Mouse (Mus musculus) forebrain, embryonic 16.5 days (tissue): ENCODE results near the gene Unc80. TPM values are rescaled to one million over a fixed set of nuclear protein-coding genes. Genes with fewer than 3 reads are reported as not detected.
A peak's percentile ranks its signal among the peaks of the same experiment; 100 is the strongest.

ENCODE experiments used
- ATAC-seq: fragments of 200-750 bp; cut with Nextera tagmentation; 2 replicates; pipeline ENCODE4 v1.8.0; 2017; ENCODE audit warnings: mild to moderate bottlenecking, moderate library complexity
- H3K27ac ChIP-seq: fragments of 300-500 bp; sonication (generic); 2 replicates; pipeline ENCODE4 v1.5.1; 2014; ENCODE audit warnings: low read length, control low read depth
- H3K27me3 ChIP-seq: fragments of 300-500 bp; sonication (generic); replicated peaks from 2 replicates; pipeline ENCODE4 v1.6.1; 2014; ENCODE audit warnings: low read length; ENCODE audit not compliant: control insufficient read depth, insufficient read depth
- H3K36me3 ChIP-seq: fragments of 300-500 bp; sonication (generic); 2 replicates; pipeline ENCODE4 v1.6.1; 2014; ENCODE audit not compliant: control insufficient read depth, insufficient read depth
- H3K4me1 ChIP-seq: fragments of 300-500 bp; sonication (generic); replicated peaks from 2 replicates; pipeline ENCODE4 v1.6.1; 2014; ENCODE audit warnings: low read length; ENCODE audit not compliant: control insufficient read depth, insufficient read depth
- H3K4me2 ChIP-seq: fragments of 300-500 bp; sonication (generic); 2 replicates; pipeline ENCODE4 v1.6.1; 2014; ENCODE audit warnings: mild to moderate bottlenecking, low read length, control low read depth
- H3K4me3 ChIP-seq: fragments of 300-500 bp; sonication (generic); replicated peaks from 2 replicates; pipeline ENCODE4 v1.5.1; 2014; ENCODE audit warnings: mild to moderate bottlenecking, low read length, control low read depth
- H3K9ac ChIP-seq: fragments of 300-500 bp; sonication (generic); replicated peaks from 2 replicates; pipeline ENCODE4 v1.6.1; 2014; ENCODE audit warnings: low read depth, low read length, control low read depth
- H3K9me3 ChIP-seq: fragments of 300-500 bp; sonication (generic); 2 replicates; pipeline ENCODE4 v1.6.1; 2016; ENCODE audit warnings: low read length; ENCODE audit not compliant: control insufficient read depth
- WGBS: fragments of 180-500 bp; shearing (Covaris S2); extraction: QIAGEN DNeasy Blood & Tissue Kit; methylation state at CpG from one replicate; pipeline ENCODE4 v1.1.7; 2014; 5-methylcytosine and 5-hydroxymethylcytosine counted together
- polyA plus RNA-seq: library from polyadenylated mRNA; unstranded; fragments of >200 nt; fragmentation: Nextera tagmentation; extraction: Ambion mirVana; gene quantifications from 2 replicates; pipeline ENCODE4 v1.2.1, GENCODE M21; 2015

Gene Unc80
- polyA plus RNA-seq, 1 experiment from 2014 or later: 4.6 TPM

DNA sequence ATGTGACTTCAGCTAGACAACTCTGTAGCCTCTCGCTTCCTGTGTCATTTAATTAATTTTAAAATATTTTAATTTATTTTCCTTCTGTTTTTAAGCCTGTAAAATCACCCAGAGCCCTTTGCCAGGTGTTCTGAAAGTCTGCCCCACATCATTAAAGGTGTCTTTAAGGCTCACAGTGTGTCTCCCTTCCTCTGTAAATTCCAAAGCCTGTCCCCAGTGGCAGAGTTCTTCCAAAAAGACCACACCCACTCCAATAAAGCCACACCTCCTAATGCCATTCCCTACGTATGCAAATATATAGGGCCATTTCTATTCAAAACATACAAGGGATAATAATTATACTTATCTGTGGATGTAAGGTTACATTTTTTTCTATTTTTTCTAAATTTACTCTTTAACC is 94.2 kb downstream of the Unc80 start:
- no peaks in the 10 kb centered on the region for H3K27me3 ChIP-seq
- H3K4me2 ChIP-seq: no peak overlapping the region
- no peaks in the 10 kb centered on the region for H3K36me3 ChIP-seq
- H3K9ac ChIP-seq: no peak overlapping the region
- H3K9me3 ChIP-seq: no peaks in the 10 kb centered on the region
- no peak overlapping the region for H3K4me3 ChIP-seq
- ATAC-seq: no peak
- no peak overlapping the region for H3K27ac ChIP-seq
- no peaks in the 10 kb centered on the region for H3K4me1 ChIP-seq
- WGBS: 80% methylated on average over 2 of the region's 2 CpGs

DNA sequence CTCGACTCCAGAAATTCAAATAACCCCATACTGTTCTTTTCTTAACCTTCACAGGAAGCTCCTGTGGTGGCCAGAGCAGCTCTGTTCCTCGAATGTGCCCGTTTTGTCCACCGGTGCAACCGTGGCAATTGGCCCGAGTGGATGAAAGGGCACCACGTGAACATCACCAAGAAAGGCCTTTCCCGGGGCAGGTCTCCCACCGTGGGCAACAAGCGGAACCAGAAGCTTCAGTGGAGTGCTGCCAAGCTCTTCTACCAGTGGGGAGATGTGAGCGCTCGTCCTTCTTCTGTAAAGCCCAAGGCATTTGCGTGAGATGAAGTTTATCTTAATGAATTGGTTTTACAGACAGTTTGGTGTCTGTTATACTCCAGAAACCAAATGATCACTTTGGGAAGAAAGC is 101.6 kb downstream of the Unc80 start:
- Histone ChIP-seq H3K4me2 (no peak overlapping the region), H3K9me3 (peaks cover under 1% of the 10 kb centered on the region; the same call in 1 of the 2 replicates), H3K36me3 (no peaks in the 10 kb centered on the region), H3K27me3 (no peaks in the 10 kb centered on the region), H3K27ac (no peak overlapping the region), H3K4me1 (no peaks in the 10 kb centered on the region), H3K4me3 (no peak overlapping the region), H3K9ac (no peak overlapping the region)
- no peak for ATAC-seq
- WGBS: 79% methylated on average over 13 of the region's 13 CpGs

DNA sequence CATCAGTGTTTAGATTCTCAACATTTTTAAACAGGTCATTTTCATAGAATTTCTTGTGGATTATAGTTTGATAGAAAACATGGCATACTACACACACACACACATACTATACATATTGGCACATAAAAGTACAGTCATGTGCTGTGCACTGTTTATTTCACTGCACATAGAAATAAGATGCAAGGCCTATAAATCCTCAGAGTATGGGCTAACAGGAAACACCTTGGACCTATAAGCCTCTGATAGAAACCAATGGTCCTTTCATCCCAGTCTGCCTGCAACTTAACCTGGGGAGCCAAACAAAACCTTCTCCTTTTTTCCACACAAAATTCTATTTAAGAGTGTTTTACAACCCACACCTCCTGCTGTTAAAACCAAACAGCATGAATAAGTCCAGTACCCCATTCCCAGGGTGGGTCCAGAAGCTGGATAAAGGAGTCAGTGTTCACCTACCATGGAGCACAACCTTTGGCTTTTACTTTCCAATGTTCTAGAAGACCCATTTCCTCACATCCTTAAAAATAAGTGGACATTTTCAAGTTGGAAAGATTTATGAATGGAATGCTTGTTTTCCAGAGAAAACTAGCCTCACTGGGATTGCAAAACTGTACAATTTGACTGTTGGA is 129.1 kb downstream of the Unc80 start:
- H3K9ac ChIP-seq: no peak overlapping the region
- ATAC-seq: no peak
- no peaks in the 10 kb centered on the region for H3K27me3 ChIP-seq
- no peaks in the 10 kb centered on the region for H3K4me1 ChIP-seq
- H3K4me3 ChIP-seq: no peak overlapping the region
- H3K9me3 ChIP-seq: no peaks in the 10 kb centered on the region
- no peak overlapping the region for H3K4me2 ChIP-seq
- no peaks in the 10 kb centered on the region for H3K36me3 ChIP-seq
- no peak overlapping the region for H3K27ac ChIP-seq

DNA sequence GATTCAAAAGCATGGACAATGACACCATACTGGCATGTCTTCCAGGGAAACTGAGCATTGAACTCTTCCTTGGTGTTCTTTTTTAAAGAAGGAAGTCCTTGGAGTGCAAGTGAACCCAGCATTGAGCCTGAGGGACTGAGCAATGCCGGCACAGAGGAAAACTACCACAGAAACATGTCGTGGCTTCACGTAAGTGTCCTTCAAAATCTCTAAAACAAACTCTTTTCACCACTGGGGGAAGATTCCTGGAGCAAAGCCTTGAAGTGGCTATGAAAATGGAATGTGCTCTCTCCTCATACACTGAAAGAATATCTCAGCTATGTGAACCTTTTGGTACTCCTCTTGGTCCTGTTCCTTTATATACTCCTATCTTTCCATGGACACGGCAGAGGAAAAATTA is 140.1 kb downstream of the Unc80 start:
- 94% methylated on average over 4 of the region's 4 CpGs for WGBS
- H3K4me2 ChIP-seq: no peak overlapping the region
- no peak overlapping the region for H3K27ac ChIP-seq
- no peak for ATAC-seq
- no peaks in the 10 kb centered on the region for H3K36me3 ChIP-seq
- no peaks in the 10 kb centered on the region for H3K4me1 ChIP-seq
- no peak overlapping the region for H3K9ac ChIP-seq
- H3K4me3 ChIP-seq: no peak overlapping the region
- H3K9me3 ChIP-seq: no peaks in the 10 kb centered on the region
- no peaks in the 10 kb centered on the region for H3K27me3 ChIP-seq

DNA sequence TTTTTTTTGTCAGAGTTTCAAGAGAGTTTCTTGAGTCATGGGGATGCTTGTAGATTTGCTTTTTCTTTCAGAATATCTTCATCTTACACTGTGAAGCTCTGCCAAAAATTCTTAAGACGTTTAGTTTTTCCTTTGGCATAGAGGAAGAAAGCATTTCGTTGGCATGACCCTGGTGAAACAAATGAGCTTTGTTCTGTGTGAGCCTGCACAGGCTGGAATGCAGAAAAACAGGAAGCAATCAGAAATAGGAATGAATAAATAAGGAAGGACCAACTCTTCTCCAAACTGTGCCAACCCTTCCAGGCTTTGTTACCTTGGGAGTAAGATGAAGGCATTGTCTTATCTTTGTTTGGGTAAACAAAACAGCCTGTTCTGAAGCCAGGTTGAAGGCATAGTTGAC is 149.0 kb downstream of the Unc80 start:
- Histone ChIP-seq H3K4me1 (no peaks in the 10 kb centered on the region), H3K9me3 (no peaks in the 10 kb centered on the region), H3K4me3 (no peak overlapping the region), H3K36me3 (no peaks in the 10 kb centered on the region), H3K4me2 (no peak overlapping the region), H3K9ac (no peak overlapping the region), H3K27ac (no peak overlapping the region), H3K27me3 (no peaks in the 10 kb centered on the region)
- no peak for ATAC-seq
- WGBS: 22% methylated on average over 2 of the region's 2 CpGs

DNA sequence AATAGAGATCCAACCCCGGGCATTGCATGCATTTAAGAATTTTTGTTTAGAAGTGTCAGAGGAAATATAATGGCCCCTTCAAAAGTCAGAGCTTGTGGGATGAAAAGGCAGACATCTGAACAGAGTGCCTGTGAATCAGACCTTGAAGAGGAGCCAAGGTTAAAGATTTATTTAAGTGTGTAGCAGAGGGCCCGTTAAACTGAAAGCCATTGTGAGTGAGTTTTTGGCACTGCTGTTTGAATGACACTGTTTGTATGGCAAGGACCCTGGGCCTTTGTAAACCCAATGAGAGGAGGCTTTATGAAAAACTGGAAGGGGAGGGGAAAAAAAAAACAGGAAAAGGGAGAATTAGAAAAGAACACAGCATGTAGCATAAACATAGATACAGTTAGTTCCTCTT is 170.0 kb downstream of the Unc80 start:
- Histone ChIP-seq H3K27ac (no peak overlapping the region), H3K27me3 (no peaks in the 10 kb centered on the region), H3K36me3 (no peaks in the 10 kb centered on the region), H3K9ac (no peak overlapping the region), H3K4me2 (no peak overlapping the region), H3K4me3 (no peak overlapping the region), H3K9me3 (no peaks in the 10 kb centered on the region), H3K4me1 (no peaks in the 10 kb centered on the region)
- peak; percentile 65; the same call in 1 of the 2 replicates for ATAC-seq
- 10% methylated on average over 2 of the region's 2 CpGs for WGBS

DNA sequence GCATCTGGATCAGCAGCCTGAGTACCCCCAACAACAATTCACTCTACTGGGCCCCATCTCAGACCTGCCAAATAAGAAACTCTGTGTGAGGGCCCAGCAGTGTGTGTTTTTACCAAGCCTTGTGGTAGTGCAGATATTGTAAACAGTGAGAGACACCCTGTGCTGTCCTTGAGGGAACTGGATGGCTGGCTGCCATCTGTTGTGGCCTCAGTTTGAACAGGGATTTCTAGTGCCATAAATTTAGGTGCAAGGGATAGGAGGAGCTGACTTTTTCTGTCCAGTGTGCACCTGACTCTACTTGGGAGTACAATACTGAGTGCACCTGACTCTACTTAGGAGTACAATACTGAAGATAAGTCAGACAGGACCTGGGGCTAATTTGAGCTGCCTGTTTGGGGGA is 178.7 kb downstream of the Unc80 start:
- H3K27me3 ChIP-seq: no peaks in the 10 kb centered on the region

DNA sequence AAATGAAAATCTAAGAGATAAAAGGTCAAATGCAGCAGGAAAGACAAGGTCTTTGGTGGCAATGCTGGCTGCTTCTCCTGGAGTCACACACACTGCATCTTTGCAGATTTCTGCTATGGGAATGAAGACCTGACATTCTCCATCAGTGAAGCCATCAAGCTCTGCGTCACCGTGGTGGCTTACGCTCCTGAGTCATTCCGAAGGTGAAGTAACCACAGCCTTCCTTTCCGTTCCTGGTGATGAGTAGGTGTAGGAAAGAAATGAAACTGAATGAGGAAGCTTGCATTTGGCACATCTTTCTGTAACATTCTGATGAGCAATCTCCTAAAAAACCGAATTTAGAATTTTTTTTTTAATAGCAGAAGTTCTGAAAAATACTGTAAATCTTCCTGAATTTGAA is 181.4 kb downstream of the Unc80 start:
- Histone ChIP-seq H3K4me2 (no peak overlapping the region), H3K4me3 (no peak overlapping the region), H3K27me3 (no peaks in the 10 kb centered on the region), H3K36me3 (no peaks in the 10 kb centered on the region), H3K9me3 (no peaks in the 10 kb centered on the region), H3K27ac (no peak overlapping the region), H3K9ac (no peak overlapping the region), H3K4me1 (no peaks in the 10 kb centered on the region)
- no peak for ATAC-seq
- 89% methylated on average over 6 of the region's 6 CpGs for WGBS

More for the DNA sequence above, 178.7 kb downstream of the Unc80 start:
- H3K9ac ChIP-seq: no peak overlapping the region
- no peaks in the 10 kb centered on the region for H3K9me3 ChIP-seq
- H3K27ac ChIP-seq: no peak overlapping the region
- no peak overlapping the region for H3K4me2 ChIP-seq
- H3K4me3 ChIP-seq: no peak overlapping the region
- no peaks in the 10 kb centered on the region for H3K36me3 ChIP-seq
- H3K4me1 ChIP-seq: no peaks in the 10 kb centered on the region
- ATAC-seq: no peak

DNA sequence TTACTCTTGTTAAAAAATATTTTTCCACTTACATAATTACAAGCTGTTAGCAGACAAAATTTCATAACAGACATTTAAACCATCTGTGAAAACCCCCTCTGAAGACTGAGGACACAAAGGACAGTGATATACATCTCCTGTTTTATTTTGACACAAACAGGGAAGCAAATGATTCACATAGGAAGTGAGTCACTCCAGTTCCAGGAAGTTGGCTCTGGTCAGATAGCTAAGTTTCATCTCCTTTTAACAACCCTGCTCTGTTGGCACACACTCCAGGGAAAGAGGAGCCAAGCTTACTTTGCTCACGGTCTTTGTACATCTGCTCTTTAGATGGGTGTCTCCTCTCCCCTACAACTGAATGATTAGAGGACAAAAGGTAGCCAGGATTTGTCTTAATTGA is 181.8 kb downstream of the Unc80 start:
- WGBS: 15% methylated on average over 1 of the region's 1 CpGs
- ATAC-seq: no peak

More for the DNA sequence above, 181.8 kb downstream of the Unc80 start:
- no peaks in the 10 kb centered on the region for H3K36me3 ChIP-seq
- H3K27ac ChIP-seq: no peak overlapping the region
- no peak overlapping the region for H3K9ac ChIP-seq
- H3K4me3 ChIP-seq: no peak overlapping the region
- H3K4me1 ChIP-seq: peaks cover under 1% of the 10 kb centered on the region
- H3K4me2 ChIP-seq: no peak overlapping the region
- H3K9me3 ChIP-seq: no peaks in the 10 kb centered on the region
- H3K27me3 ChIP-seq: no peaks in the 10 kb centered on the region
